Mouse (Mus musculus) forelimb bud, embryonic 11.5 days (tissue): Measurements from ENCODE around the gene Zfp664.

Experiments
- DNase-seq: peaks from one replicate; pipeline ENCODE4 v3.0.0-alpha.2; 2012; ENCODE audit warnings: low read depth, low spot score

Zfp664 gene

DNA sequence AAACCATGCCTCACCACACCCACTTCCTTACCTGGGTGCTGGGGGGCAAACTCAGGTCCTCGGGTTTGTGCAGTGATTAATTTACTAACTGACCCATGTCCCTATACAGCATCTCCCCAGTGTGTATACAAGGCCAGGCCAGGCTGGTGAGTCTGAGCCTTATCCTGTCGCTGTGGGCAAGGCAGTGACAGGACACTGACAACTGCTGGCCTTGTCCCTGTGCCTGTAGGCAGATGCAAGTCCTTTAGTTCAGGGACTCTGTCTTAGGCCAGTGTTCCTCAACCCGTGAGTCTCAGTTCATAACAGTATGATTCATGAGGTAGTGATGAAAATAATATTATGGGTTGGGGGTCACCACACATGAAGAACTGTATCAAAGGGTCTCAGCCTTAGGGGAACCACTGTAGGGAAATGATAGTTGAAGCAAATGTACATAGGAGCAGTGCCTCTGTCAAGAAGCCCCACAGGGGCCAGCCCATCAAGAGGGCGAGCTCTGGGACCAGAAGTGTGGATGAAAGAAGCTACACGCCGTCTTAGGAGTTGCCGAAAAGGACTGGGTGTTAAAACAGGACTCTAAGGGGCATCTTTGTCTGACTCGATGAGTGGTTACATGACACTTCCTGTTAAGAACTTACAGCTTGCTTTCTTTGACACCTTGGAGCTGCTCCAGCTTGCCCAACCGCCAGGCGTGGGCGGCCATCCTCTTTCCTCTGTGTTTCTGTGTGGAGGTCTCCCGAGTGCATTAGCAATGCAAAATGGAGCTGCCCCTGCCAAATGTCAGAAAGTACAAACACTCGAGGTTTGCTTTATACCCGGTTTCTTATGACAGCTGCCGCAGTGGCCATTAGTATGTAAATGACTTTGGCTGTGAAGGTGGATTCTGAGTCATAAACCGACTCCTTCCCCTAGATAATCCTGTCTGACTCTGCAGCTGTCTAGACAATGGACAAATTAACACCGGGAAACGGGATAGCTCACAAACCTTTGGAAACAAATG, 60.2 kb downstream of the Zfp664 start:
- no peak for DNase-seq

DNA sequence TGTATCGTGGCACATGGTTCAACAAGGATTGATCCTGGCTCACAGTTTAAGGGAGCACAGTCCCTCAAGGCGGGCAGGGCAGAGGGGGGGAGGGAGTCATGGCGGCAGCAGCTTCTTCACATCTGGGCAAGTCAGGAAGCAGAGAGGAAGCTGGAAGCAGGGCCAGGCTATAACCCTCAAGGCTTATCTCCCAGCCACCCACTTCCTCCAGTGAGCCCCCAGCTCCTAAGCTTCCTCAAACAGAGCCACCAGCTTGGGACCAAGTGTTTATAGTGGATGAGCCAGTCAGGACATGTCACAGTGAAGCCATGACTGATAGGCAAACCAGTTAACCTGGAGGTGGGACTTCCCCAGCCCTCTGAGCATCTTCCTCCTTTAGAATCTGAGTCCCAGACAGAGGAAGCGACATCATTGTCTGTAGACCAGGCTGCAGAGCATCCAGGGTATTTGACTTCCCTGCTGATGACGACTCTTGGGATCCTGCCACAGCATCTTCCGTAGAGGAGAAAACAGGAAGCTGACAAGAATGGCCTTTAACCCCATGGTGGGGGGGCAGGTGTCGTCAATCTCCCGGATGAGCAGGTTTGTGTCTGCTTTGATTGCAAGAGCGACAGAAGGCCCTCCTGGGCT, 67.0 kb downstream of the Zfp664 start:
- no peak for DNase-seq

DNA sequence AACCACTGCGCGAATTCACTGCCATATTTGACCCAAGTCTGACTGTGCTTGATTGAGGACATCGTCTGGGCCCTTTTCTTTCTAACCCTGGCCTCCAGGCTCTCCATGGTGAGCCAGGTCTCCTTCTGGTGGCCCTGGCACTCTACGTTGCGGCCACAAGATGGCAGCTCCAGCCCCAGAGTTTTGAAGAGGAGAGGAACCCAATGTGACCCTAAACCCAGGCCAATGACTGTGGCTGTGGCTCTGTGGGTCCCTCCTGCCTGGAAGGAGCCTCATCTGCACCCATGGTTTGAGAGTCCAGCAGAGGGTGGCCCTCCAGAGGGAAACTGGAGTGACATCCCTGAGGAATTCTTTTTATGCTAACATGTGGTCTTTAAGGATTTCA, 67.6 kb downstream of the Zfp664 start:
- peak; percentile 33 for DNase-seq

DNA sequence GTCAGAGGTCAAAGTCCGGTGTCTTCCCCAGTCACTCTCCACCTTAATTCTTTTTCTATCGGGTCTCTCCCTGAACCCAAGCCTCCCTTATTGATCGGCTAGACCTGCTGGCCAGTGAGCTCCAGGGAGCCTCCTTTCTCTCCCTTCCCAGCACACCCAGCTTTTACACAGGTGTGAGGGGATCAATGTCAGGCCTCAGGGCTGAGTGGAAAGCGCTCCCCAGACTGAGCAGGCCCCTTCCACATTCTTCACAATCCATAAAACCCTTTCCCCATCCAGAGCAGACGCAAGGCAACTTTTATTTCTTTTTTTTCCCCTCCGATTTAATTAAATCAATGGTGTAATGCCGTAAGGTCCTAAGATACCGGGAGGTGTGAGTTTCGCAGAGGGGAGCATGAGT, 68.1 kb downstream of the Zfp664 start:
- DNase-seq, result peak; percentile 41

DNA sequence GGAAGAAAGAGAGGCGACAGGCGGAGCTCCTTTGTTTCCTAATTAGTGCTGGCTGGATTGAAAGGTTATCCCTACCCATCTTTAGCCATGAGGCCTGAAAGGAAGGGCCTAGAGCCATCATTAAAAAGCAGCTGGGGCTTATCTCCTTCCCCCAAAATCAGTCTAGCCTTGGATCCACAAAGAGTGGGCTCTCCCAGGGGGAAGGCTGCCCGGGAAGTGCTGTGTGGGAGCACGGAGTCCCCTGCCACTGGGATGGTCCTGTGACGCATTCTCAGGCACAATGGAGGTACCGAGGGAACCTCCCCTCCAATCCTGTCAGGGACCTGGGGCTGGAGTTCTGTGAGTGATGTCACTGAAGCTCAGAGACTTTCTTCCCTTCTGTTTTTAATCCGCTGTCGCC, 68.6 kb downstream of the Zfp664 start:
- no peak for DNase-seq

DNA sequence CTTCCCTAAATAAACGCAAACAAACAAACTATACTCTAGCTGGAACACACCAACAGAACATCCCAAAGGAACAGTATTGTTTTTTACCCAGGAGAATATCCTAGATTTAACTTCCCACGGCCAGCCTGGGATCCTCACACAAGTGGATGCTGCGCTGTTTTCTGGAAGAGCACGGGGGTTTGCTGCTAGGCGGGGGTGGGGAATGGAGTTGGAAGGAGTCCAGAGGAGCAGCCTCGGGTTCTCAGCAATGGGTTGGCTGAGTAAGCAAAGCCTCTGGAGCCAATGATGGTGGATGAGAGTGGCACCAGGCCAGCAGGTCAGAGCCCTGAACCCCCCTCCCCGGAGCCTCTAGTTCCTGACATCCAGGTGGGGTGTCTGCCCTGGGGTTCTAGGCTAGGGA, 72.1 kb downstream of the Zfp664 start:
- no peak for DNase-seq

DNA sequence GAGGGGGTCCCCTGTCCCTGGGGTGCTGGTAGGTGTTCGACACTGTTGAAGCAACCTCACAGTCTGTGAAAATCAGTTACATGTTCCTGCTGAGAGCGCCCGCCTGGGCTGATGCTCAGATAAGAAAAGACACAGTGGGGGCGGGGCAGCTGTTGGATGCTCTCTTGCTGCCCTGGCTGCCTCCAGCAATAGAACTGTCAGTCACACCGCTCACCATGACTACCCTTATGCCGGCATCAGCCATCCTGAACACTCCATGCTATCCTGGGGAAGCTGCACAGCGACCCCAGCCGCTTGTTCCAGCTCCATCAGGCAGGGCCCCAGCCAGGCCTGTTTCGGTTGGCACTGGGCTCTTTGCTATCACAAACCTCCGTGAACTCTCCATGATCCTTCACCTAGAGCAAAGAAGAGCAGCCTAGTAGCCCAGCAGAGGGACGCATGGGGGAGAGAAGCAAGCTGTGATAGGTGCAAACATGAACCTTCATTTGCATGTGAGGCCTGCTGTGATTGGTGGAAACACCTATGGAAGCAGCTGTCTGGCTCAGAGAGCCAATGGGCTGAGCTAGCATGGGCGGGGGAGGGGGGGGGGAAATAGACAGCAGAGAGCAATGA, 80.8 kb downstream of the Zfp664 start:
- no peak for DNase-seq

DNA sequence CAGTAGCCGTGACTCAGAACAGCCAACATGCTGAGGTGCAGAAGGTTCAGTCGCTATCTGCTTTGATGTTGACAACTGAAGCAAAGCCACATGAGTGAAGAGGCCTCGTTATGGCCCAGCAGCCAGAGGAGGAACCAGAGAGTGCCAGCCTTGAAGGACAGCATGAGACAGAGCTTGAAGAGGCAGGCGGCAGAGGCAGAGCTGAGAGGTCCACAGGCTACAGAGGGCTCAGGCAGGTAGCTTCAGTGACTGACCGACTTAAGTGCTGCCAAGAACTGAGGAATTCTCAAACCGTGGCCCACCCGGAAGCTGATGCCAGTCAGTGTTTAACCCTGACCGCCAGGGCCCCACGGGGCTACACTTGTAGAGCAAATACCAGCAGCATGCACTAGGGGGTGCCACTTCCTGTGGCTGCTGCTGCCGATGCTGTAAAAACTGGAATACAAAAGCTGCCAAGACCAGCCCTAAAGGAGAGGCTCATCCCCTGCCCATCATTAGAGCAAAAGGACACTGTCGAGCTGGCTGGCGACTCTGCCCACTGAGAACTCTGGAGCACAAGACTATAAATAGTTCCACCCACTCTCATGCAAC, 81.4 kb downstream of the Zfp664 start:
- no peak for DNase-seq

DNA sequence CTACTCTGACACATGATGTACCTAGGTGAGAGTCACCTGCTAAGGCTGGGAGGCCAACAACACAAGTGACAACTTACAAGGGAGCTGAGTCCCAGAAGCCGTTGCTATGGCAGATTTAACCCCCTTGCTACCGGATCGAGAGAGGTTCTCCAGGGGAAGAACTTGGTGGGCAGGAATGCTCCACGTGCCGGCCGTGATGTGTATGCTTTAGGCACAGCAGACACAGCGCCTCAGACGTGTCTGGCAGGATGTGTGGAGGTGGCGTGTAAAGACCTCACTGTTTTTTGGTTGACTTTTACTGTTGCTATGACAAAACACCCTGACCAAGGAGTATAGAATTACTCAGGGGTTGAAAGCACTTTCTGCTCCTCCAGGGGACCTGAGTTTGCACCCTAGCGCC, 81.9 kb downstream of the Zfp664 start:
- no peak for DNase-seq

DNA sequence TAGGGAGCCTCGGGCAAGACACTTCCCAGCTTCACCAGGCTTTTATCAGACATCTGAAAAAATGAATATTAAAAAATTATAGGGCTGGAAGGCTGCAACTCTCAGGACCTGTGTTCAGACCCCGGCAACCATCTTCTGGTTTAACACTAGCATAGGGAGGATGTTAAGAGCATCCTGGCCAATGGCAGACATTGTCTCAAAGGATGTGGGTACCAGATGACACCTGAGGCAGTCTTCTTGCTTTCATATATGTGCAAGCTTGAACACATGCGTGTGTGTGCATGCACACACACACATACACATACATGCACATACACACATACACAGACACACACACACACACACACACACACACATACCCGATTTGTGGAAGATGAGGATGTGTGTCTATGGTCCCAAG, 82.6 kb downstream of the Zfp664 start:
- DNase-seq, result no peak

DNA sequence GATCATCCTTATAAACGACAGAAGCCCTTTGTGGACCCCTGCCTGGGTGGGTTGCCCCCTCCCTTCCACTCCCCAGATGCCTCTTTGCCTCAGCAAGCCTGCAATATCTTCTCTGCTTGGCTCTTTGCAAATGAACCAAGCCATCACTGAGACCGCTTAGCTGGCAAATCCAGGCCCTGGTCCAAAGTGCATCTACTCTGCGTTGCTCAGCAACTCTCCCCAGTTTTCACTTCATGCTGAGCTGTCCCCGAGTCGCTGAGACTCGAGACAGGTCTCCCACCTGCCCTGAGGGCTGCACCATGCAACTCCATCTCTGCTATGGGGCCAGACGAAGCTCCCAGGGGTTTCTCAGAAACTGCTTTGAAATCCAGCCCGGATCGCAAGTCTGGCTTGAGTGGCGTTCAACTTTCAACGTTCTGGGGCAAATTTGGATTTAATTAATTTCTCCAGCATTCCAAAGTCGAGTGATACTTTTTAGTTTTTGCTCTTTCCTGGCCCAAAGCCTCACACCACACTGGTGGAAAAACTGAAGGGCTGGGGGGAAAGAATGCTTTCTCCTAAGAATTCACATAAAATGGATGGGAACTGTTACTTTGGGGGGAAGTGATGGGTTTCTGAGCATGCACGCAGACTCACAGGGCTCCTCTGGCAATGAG, 88.3 kb downstream of the Zfp664 start:
- no peak for DNase-seq

DNA sequence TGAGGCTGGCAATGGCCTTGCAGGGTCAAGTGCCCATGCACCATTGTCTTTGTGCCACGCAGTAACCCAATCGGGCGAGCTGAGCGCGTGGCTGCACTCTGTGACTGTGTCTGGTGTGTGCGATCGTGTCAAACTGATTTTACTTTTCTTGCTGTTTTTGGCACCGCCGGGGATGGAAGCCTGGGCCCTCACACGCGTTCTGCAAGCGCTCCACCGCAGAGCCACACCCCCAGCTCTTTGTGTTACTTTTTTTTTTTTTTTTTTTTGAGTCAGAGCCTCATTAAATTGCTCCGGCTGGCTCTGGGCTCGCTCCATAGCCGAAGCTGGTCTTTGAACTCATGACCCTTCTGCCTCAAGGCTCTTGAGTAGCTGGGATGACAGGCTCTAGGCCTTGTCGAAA, 88.8 kb downstream of the Zfp664 start:
- DNase-seq, result no peak
